Mouse (Mus musculus) ES-E14 (cell line): ENCODE data around the gene Stk11ip. TPM values are rescaled to one million over a fixed set of nuclear protein-coding genes. Genes with fewer than 3 reads are reported as not detected.

Experiments
- DNase-seq: peaks from one replicate; pipeline ENCODE4 v3.0.0-alpha.2; 2013; ENCODE audit warnings: low read depth, low spot score
- H3K27ac ChIP-seq: 2 replicates; pipeline ENCODE4 v1.5.1; 2012; ENCODE audit warnings: low read depth, mild to moderate bottlenecking, low read length, moderate library complexity, mixed read lengths; ENCODE audit not compliant: poor library complexity, insufficient read depth, severe bottlenecking
- H3K36me3 ChIP-seq: 2 replicates; pipeline ENCODE4 v1.6.1; 2012; ENCODE audit warnings: mild to moderate bottlenecking, low read length, moderate library complexity, mixed read lengths; ENCODE audit not compliant: control insufficient read depth, poor library complexity, insufficient read depth, severe bottlenecking
- H3K4me1 ChIP-seq, 2 experiments: fragments of 150-350 bp in 1 of 2; sonication (generic) in 1 of 2; 2 replicates each; pipeline ENCODE4 v1.6.1; 2012; ENCODE audit warnings: low read length in 2 of 2, mild to moderate bottlenecking in 1 of 2, mixed read lengths in 1 of 2; ENCODE audit not compliant: control insufficient read depth in 2 of 2, insufficient read depth in 2 of 2, poor library complexity in 1 of 2
- H3K4me3 ChIP-seq, 2 experiments: fragments of 150-350 bp in 1 of 2; sonication (generic) in 1 of 2; 2 replicates each; pipeline ENCODE4 v1.5.1; 2012; ENCODE audit warnings: low read length in 2 of 2, low read depth in 1 of 2, mild to moderate bottlenecking in 1 of 2, mixed read lengths in 1 of 2; ENCODE audit not compliant: insufficient read depth in 1 of 2, poor library complexity in 1 of 2, severe bottlenecking in 1 of 2
- H3K9ac ChIP-seq: 2 replicates; pipeline ENCODE4 v1.6.1; 2012; ENCODE audit warnings: low read depth, mild to moderate bottlenecking, low read length, mixed read lengths; ENCODE audit not compliant: poor library complexity, insufficient read depth, severe bottlenecking
- H3K9me3 ChIP-seq: fragments of 150-350 bp; sonication (generic); 2 replicates; pipeline ENCODE4 v1.6.1; 2012; ENCODE audit warnings: low read depth, mild to moderate bottlenecking, low read length; ENCODE audit not compliant: control insufficient read depth, insufficient read depth
- CHD2 ChIP-seq: IDR thresholded peaks from 2 replicates; pipeline ENCODE4 v1.6.1; 2014; ENCODE audit warnings: mild to moderate bottlenecking, low read depth, low read length, inconsistent platforms
- HCFC1 ChIP-seq: IDR thresholded peaks from 2 replicates; pipeline ENCODE4 v1.6.1; 2012; ENCODE audit warnings: low read length, inconsistent platforms, borderline replicate concordance; ENCODE audit not compliant: insufficient read depth
- MAFK ChIP-seq: IDR thresholded peaks from 2 replicates; pipeline ENCODE4 v1.6.1; 2014; ENCODE audit warnings: mild to moderate bottlenecking, low read depth, low read length, inconsistent platforms; ENCODE audit not compliant: insufficient read depth
- ZC3H11A ChIP-seq: IDR thresholded peaks from 2 replicates; pipeline ENCODE4 v1.6.1; 2012; ENCODE audit warnings: low read depth, mild to moderate bottlenecking, inconsistent platforms, low read length, borderline replicate concordance
- ZNF384 ChIP-seq: IDR thresholded peaks from 2 replicates; pipeline ENCODE4 v1.6.1; 2012; ENCODE audit warnings: low read depth, low read length, inconsistent platforms
- in situ Hi-C, 2 experiments: fragments of 600-800 bp; cut with MboI; formaldehyde crosslinking; loops; one replicate each; pipeline ENCODE4 v1.15.1; 2025; ENCODE audit warnings: low sequenced_read_pairs in 2 of 2, inconsistent platforms in 1 of 2; ENCODE audit not compliant: unreplicated experiment in 2 of 2
- total RNA-seq: library from RNA; depleted of rRNA; stranded (reverse); fragments of 300-350 nt; gene quantifications from 2 replicates; pipeline ENCODE4 v1.2.3, GENCODE M21; 2012; rRNA removed

Gene Stk11ip
- total RNA-seq, 1 experiment, result 26.8 TPM

DNA sequence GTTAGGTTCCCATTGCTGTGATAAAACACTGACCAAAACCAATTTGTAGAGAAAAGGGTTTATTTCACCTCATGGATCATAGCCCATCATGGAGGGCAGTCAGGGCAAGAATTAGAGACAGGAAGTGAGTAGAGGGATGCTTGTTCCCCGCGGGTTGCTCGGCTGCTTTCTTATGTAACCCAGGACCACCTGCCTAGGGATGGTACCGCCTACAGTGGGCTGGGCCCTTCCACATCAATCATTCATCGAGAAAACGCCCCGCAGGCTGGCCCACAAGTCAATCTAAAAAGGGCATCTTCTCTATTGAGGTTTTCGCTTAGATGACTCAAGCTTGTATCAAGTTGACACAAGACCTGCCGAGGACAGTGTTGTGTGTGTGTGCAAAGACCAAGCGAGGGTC, 61.7 kb downstream of the Stk11ip start:
- Histone ChIP-seq H3K4me1 (peaks cover 2 to 5% of the 10 kb centered on the region in 2 experiments; a peak in 1 of 4 replicates), H3K9ac (no peak overlapping the region), H3K4me3 (no peak overlapping the region), H3K27ac (no peak overlapping the region), H3K9me3 (no peaks in the 10 kb centered on the region), H3K36me3 (no peaks in the 10 kb centered on the region)
- no peak for DNase-seq
- TF ChIP-seq CHD2 (no peak), HCFC1 (no peak), MAFK (no peak), ZC3H11A (no peak), ZNF384 (no peak)
- in situ Hi-C loops, result no loop called here

DNA sequence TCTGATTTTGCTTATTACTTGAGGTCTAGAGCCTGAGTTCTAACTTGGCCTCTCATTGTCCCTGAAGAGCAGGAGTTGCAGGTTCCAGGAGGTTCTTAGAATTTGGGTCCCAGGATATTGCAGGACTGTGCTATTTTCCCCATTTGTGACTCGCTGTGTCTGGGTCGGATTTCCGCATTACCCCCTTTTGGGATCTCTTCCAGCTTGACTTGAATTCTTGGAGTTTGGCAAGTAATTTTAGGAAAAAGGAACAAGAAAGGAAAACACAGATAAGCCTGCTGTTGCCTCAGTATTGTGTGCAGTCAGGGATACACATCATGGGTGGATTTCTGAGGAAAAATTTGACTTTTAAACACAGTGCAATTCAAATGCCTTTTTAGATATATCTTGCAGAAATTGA, 65.5 kb downstream of the Stk11ip start:
- no peaks in the 10 kb centered on the region for H3K9me3 ChIP-seq
- H3K9ac ChIP-seq, result no peak overlapping the region
- DNase-seq, result no peak
- H3K27ac ChIP-seq, result no peak overlapping the region
- no peaks in the 10 kb centered on the region for H3K36me3 ChIP-seq
- no peak overlapping the region for H3K4me3 ChIP-seq
- in situ Hi-C loops, result no loop called here
- TF ChIP-seq CHD2, result no peak
- no peak for TF ChIP-seq HCFC1
- TF ChIP-seq ZC3H11A, result no peak
- TF ChIP-seq ZNF384, result no peak
- no peak for TF ChIP-seq MAFK
- peaks cover 7 to 13% of the 10 kb centered on the region in 2 experiments; a peak in 3 of 4 replicates for H3K4me1 ChIP-seq

Other genes with a start within 250 kb of the Stk11ip start
- 0.90 TPM in 1 of 2 replicates, not detected in the other for gene Resp18, start 243.1 kb upstream of the Stk11ip start, total RNA-seq
- 67.1 and 75.5 TPM in 2 replicates for gene Dnpep, start 203.5 kb upstream of the Stk11ip start, total RNA-seq
- 10.8 and 19.4 TPM in 2 replicates for gene Des, start 161.2 kb upstream of the Stk11ip start, total RNA-seq
- gene Speg, start 146.2 kb upstream of the Stk11ip start, total RNA-seq, result 16.9 and 31.2 TPM in 2 replicates
- gene Gmppa, start 85.6 kb upstream of the Stk11ip start, total RNA-seq, result 40.2 and 51.6 TPM in 2 replicates
- not detected in 2 replicates for gene Asic4, start 71.1 kb upstream of the Stk11ip start, total RNA-seq
- 43.5 and 80.3 TPM in 2 replicates for gene Chpf, start 42.2 kb upstream of the Stk11ip start, total RNA-seq
- 1.6 TPM in 2 replicates for gene Tmem198, start 42.0 kb upstream of the Stk11ip start, total RNA-seq
- 45.0 and 52.2 TPM in 2 replicates for gene Obsl1, start 15.1 kb upstream of the Stk11ip start, total RNA-seq
- 0.80 and 1.6 TPM in 2 replicates for gene Inha, start 14.5 kb upstream of the Stk11ip start, total RNA-seq
- gene Slc4a3, start 24.7 kb downstream of the Stk11ip start, total RNA-seq, result 7.9 and 16.0 TPM in 2 replicates